Mouse (Mus musculus) natural killer cell, adult 2 months (primary cell): ENCODE measurements at regions not wholly inside any gene's neighbourhood (a gene's known extent, or its start where the extent isn't known, plus 50 kb on each side); places are given as distances from the start of the nearest gene placed in this dataset.

Experiments used
- DNase-seq, 2 experiments: peaks; one replicate each; pipeline ENCODE4 v3.0.0; 2022; ENCODE audit warnings: low spot score in 2 of 2

DNA sequence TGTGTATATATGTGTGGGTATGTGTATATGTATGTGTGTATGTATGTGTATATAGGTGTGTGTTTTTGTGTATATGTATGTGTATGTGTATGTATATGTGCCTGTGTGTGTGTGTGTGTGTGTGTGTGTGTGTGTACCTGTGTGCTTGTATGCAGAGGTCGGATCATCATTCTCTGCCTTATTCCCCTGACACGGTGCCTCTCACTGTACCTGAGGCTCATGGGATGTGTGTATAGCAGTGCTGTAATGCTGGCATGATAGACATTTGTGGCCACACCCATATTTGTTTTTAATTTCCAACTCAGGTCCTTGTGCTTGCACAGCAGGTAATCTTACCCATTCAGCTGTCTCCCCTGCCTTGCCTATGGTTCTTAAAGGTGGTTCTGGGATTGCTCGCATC, 402.1 kb upstream of the Tmpo start:
- DNase-seq, result no peak

DNA sequence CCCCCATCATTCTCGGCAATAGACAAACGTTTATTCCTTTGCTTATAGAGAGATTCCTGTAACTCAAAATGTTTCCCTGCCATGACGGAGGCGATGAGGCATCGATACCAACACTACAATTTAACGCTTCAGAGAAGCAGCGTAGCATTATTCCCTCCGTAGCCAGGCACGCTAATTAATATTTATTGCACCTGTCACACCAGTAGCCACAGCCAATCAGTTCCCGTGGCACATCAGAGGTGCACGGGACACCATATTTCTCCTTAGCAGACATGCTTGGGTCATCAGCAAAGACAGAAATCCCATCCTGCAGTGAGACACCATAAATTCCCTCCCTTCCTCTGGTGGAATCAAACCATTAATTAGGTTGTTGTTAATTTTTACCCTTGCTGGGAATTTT, 399.8 kb upstream of the Tmpo start:
- no peak for DNase-seq

DNA sequence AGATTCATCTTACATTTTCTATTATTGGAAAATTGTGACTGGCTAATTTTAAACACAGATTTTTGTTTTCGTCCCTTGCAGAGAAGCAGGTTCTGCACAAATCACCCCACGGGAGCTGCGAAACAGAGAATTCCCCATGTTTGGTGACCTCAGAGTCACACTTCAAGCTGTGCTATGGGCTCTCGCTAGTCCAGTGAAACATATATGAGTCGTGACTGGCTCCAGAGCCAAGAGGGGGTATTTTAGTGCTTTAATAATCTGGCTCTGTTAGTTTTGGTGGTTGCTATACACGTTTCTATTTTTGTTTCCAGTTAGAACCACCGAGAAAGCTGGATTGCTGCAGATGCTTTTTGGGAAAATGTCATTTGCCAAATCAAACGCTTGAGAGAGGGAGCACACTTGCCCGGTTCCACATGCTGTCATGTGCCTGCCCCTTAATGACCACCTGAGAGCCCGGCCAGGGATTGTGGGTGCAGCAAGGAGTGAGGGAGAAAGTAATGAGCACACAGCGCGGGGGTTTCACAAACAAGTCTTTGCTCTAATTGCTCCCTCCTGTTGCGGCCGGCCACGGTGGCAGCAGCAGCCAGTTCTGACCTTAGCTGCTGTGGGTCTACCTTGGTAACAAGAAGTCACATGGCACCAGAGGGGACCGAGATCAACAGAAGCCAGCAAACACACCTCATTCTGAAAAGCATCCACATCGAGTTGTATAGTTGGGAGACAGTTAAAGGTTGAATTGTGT, 394.4 kb upstream of the Tmpo start:
- DNase-seq, result no peak

DNA sequence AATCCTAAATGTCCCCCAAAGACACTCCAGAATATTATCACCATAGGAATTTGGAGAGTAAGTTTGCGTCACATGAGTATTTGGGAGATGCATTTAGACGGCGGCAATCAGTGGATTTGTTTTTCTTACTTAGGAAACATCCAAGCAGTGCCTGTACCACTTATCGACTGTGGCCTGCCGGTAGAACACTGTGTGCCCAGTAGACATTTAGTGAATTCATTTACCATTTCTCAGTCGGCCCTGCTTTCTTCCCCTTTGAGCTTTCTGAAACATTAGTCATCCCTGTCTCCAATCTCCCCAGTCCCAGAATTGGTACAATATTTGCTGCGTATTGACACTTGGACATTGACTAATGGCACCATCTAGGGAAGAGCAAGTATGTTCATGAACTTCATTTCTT, 391.7 kb upstream of the Tmpo start:
- no peak for DNase-seq

DNA sequence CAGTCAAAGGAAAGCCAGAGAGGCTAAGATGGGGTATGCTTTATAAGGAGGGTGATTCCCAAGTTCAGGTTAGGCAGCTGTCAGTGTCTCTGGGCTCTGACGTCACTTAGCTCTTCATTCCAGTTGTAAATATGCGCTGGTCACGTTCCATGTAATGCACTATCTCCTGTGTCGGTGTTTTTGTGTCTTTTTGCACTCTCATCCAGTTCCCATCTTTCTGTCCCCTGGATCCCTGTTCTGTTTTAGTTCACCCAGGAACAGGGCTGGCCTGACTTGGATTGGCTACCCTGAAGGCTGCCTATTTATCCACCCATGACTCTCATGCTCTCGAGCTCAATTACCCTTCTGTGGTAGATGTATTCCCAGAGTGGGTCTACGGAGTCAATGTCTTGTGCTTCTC, 387.9 kb upstream of the Tmpo start:
- no peak for DNase-seq

DNA sequence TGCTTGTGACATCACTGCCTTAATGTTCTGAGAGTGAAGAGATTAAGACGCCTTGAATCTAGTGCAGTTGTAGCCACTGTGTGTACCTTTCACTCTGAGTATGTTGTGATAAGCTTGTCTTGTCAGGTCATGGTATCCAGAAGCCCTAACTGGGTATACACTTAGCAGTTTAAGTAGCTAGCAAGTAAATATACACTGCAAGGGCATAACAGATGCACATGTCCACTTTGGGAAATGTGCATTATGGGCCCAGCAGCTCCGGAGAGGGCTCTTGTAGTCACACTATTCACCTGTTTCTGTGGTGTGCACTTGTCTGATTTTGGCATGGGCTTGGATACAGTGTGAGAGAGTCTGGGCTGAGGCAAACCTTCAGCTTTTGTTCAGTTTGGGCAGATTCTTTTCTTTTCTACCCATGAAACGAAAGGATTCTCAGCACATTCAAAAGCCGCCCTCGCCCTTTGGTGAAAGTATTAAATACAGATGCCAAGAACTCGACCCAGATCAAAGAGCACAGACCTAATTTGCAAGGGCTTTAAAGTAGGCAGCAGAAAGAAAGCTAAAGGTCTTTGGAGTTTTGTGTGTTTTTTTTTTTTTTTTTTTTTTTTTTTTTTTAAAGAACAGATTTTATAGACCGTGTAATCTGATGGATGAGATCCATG, 385.1 kb upstream of the Tmpo start:
- no peak for DNase-seq

DNA sequence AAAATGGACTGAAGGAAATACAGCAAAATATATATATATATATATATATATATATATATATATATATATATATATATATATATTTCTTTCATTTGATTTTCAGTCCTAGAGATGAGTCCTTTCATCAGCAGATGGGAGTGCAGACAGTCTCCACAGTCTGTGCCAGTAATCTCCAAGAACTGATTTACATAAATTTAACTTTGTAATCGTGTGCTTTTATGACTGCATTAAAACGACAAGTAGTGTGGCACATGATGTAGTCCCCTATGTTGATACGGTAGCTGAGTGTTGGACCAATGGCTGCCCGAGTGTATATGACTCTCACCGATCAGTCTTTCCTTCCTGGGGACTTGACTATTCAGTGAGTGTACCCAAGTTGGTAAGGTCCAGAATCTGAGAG, 378.2 kb upstream of the Tmpo start:
- no peak for DNase-seq

DNA sequence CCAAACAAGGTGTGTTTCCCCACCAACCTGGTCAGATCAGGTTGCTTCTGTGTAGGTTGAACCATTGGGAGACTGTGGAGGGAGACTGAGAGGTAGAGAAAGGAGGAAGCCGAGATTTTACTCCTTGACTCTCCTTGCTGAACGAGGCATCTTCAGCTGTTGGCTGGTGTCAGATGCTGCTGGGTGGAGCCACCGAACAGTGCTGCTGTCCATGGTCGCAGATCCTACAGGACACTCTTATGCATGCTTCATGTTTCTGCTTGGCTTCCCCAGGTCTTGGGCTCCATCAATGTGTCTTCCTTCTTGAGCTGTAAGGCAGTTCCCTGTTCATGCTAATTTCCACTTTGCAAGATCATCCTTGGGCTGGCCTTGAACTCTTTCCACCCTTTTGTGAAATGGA, 367.0 kb upstream of the Tmpo start:
- DNase-seq, result no peak

DNA sequence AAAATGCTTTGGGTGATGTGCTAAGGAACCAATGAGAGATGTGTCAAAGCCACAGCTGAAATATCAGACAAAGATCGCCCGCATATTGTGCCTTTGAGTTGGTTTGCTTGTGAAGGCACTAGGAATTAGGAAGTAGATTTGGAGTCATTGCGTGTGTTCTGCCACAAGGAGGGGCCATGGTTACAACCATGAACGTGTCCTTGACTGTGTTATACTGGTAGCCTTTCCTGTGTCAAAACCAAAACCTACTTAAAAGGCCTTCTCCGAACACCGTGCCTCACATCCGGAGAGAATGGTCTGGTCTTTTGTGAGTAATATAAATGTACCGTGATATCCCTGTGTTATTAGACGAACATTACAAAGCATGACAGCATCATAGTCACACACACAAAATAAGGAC, 365.0 kb upstream of the Tmpo start:
- DNase-seq, result no peak

DNA sequence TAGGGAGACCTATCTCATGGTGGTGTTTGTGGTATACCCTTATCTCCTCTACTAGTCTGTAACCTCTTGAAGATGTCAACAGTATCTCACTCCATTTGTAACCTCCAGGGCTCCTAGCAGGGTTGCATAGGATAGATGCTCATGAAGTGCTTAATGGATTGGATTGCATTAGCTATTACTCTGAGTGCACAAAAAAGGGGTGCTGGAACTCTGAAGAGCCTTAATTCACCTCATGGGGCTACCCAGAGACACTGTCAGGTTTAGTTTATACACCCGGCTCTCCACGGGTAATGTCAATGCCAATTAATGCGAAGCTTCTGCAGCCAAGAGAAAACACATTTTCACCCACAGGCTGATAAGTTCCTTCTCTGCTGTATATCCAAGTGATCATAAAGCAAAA, 364.3 kb upstream of the Tmpo start:
- no peak for DNase-seq

DNA sequence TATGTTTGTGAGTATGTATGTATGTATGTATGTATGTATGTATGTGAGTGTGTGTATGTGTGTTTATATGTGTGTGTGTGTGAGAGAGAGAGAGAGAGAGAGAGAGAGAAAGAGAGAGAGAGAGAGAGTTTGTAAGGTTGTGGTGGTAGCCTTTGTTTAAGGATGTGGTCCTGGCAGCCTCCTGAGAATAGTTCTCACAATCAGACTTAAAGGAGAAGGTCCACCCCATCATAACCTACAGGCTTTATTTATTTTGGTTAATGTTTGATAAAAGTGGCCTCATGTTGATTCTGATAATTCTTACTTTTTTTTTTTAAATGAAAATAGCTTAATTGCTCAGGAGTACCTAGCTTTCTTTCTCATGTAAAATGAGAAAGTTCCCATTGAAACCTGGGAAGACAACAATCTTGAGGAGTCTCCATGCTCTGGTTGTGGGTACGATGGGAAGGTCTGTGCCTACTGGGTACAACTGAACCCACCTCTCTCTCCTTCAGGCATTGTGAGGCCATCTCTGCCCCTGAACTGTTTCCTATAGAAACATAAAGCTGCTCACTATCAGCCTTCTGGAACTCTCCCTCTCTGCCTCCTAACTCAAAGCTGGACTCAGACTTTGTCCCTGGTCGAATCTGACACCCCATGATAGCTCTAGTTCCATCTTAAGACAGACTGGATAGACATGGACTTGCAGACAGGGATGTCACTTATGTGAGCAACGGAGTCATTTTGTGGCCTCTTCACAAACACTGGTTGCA, 362.2 kb upstream of the Tmpo start:
- no peak for DNase-seq

DNA sequence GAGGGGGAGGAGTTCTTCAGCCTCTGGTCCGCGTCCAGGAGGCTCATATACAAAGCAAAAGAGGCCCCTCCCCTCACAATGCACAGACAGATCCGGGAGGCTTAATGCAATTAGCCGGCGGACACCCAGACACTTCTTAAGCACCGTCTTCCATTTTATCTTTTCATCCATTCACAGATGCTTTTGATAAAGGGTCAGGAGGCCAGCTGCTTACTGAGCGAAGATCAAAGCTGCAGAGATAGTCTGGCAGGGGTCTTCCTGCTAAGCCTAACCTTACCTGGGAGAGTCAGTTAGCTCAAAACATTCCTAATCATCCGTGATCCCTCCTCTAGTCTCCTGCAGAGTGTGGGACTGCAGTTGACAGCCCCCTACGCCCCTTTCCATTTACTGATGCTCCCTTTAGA, 361.1 kb upstream of the Tmpo start:
- DNase-seq, result no peak

DNA sequence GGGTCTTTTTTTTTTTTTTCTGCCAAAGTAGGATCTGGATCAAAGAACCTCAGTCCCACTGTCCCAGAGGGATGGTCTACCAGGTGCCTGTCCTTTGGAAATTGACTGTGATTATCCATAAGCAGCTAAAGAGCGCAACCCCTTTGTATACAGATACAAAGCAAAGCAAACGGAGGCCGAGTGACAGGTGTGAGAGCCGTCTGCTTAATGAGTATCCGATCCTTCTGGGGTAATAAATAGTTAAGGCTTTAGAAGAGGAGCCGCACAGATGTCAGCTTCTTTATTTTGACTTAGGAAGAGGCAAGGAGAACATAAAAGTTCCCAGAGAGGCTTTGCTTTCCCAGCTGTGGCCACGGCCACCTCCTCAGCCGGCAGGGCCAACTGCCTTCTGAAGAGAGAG, 356.1 kb upstream of the Tmpo start:
- no peak for DNase-seq

DNA sequence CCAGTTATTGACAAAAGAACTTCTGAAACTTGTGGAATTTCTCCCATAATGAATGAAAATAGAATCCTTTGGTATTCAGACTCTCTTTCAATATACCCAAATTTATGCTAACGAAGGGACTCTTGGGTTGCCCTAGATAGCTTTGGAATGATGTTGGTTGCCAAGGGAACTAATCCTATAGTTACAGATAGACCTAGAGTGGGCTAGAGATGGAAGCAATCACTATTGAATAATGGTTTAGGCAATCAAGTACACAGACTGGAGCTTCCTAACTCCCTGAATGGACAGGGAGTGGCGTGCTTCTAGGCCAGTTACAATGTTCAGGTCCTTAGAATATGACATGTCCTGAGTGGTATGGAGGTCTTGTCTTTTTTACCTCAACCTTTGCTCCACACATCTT, 354.3 kb upstream of the Tmpo start:
- no peak for DNase-seq

DNA sequence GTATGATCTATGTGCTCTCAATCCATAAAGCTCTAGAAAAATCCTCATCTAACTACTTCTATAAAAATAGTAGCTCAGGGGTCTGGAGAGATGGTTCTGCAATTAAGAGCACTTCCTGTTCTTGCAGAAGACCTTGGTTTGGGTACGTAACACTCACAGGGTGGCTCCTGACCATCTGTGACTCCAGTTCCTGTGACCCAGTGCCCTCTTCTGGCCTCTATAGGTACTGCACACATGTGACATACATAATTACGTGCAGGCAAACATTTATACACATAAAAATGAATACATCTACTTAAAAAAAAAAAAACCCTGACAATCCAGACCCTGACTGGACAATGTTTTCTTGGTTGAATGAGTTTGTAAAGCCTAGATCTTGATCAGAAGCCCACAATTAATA, 347.2 kb upstream of the Tmpo start:
- no peak for DNase-seq

DNA sequence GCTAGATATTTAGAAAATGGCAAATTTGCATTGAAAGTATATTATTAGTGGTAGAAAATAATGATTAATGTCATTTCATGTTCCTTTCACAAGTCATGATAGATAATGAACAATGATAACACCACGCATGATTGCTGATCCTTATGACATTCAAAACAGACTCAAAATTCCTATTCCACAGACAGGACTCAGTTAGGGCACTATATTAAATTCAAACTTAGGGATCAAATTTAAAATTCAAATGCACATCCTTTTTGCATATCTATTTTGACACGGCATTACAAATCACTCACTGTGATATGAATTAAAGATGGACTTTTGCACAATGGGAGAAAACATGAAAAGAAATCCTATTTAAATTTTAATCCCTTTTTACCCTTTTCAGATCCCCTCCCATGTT, 340.1 kb upstream of the Tmpo start:
- DNase-seq, result no peak

DNA sequence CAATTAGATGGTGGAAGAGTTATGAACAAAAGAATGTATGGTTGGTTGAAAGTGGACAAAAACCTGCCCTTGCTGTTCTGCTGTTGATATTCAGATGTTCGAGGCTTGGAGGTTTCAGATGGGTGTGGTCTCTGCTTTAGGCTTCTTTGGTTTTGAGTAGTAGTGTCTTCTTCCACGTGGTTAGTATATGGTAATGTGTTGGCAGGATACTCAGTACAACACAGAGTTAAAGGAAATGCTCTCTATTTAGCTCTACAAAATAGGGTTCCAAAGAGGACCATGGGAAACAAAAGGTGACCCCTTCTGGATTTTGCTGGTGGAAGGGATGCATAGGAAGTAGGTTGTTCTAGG, 333.9 kb upstream of the Tmpo start:
- no peak for DNase-seq

DNA sequence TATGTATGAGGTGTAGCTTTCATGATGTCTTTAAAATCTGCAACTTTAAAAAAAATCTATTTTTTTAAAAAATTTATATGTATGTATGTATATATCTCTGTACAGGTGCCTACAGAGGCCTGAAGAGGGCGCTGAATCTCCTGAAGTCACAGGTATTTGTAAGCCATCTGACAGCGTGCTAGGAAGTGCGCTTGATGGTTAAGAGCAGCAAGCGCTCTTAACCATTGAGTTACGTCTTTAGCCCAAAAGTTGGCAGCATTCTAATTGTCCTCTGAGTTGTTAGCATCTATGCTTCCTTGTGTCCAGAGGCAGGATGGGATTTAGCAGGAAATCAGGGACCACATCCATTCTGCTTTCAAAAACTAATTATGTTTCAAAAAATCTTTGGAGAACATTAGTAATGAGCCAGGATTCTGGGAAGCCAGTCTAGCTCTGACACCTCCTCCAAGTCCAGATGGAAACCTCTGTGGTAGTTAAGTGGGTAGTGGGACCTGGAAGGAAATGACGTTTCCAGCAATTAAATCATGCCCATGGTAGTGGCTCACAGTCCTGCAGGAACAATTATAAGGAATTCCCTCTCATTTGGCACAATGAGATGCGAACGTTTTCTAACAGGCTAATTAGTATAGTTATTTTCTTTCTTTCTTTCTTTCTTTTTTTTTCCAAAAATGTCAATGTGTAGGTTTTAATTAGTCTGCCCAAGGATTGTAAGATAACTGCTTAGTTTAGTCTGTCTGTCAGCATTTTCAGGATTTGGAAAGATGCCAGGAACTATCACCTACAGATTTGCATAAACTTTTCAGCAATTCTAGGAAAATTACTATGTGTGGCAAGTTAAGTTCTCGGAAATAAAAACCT, 333.3 kb upstream of the Tmpo start:
- no peak for DNase-seq

DNA sequence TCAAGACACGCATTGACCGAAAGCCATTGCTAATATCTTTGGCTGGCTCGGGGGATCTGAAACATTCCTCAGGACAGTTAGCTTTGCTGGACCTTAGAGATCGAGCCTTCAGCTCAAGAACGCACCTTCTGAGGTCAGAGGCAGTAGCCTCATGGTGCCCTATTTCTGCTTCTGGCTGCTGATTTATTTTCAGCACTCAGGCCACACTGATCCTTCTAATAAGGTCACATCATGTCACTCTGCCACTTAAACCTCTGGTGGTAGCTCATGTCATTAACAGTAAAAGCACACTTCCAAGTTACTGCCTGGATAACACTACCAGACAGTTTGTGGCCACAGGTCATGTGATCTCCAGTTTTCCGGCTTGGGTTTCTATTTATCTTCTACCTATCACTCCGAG, 325.9 kb upstream of the Tmpo start:
- no peak for DNase-seq

DNA sequence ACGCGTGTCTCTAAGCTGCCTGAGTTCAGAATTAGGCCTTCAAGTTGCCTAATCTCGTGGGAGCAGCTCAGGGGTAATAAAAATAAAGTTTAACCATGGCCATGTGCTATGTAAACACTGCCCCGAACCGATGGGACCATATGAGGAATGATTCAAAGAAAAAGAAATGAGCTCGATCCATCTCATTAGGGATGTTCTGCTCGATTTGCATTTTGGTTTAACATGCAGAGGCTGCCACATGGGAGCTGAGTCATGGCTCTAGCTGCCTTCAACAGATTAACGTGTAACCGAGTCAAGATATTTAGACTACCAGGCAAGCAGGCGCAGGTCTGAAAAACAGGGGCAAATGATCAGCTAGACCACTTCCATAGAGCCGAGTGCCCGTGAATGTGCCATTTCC, 323.8 kb upstream of the Tmpo start:
- no peak for DNase-seq

DNA sequence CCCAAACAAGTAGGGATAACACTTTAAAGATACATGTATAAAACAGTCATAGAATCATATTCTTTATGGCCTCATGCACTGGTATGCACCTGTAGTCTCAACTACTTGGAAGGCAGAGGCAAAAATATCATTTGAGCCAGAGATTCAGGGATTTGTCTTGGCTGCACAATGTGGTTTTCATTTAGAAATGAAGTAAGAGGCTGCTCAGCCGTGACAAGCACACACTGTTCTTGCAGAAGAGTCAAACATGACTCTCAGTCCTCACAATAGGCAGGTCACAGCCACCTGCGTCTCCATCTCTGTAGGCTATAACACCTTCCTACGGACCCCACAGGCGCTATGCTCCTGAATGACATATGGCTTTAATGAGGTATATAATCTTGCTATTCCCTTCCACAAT, 317.4 kb upstream of the Tmpo start:
- DNase-seq, result no peak

DNA sequence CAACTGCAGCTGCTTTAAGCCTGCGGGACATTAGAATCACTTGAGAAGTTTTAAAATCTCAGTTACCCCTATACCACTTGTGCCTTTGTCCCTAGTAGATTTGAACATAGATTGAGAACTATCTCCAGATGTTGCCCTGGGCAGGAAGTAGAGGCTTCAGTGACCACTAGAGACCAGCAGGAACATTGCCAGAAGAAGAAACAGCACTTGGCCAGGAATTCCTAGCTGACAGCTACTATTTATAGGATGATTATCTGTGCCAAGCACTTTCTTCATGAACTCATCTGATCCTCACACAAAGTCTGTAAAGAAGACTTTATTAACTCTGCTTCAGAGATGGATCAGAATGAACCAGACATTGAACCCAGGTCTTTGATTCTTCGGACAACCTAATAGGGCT, 283.6 kb upstream of the Tmpo start:
- no peak for DNase-seq
